Mouse (Mus musculus) layer of hippocampus, adult 6 months (tissue): ENCODE results near the gene Slc44a4. TPM values are rescaled to one million over a fixed set of nuclear protein-coding genes. Genes with fewer than 3 reads are reported as not detected.

ENCODE experiments used
- long read RNA-seq, 2 experiments: library from polyadenylated mRNA; unstranded; transcript quantifications; one replicate each; pipeline ENCODE4 v2.0.0; 2019 to 2020
- polyA plus RNA-seq: library from polyadenylated mRNA; unstranded; fragments of <200 nt; fragmentation: Nextera tagmentation; gene quantifications from 2 replicates; pipeline ENCODE4 v1.2.3, GENCODE M21; 2021

Slc44a4 gene
- polyA plus RNA-seq: 0.29 and 0.30 TPM in 2 replicates
- long read RNA-seq, experiment 1, partial matches to known transcripts: 1 of 1 reads
- long read RNA-seq, experiment 1, other reads (novel, unspliced or antisense): 0 of 1 reads
- long read RNA-seq, experiment 2: 0 reads

GRCm38 (mm10) chr17:34913930-34914665, at the start of gene Slc44a4:
Gene Slc44a4, plus strand, starts transcription at chr17:34914466.

DNA sequence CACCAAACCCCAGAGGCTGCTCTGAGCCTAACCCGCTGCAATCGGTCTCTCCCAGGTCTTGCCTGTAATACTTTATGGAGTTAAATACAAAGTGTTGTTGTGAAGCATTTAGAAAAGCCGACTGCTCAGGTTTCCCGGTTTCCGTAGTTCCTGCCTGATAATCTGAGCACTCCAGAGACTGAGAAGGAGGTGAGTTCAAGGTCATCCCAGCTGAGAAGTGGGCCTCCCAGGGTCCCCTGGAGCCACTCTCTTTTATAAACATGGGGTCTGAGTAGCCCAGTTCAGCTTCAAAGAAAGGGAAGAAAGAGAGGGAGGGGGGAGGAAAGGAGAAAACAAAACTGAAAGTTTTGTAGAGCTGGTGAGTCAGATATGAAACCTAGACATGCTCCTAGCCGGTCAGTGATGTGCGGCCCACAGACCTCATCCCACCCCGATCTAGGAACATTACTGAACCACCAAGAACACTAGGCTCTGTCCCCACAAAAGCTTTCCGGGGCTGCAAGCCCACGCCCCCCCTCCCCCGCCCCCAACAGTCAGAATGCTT, 34.9 kb upstream of the Slc44a4 start, which contains the start of gene Zbtb12:
TSS of gene Zbtb12 (plus strand) at position 148 of the 544 bp plus-strand sequence.

DNA sequence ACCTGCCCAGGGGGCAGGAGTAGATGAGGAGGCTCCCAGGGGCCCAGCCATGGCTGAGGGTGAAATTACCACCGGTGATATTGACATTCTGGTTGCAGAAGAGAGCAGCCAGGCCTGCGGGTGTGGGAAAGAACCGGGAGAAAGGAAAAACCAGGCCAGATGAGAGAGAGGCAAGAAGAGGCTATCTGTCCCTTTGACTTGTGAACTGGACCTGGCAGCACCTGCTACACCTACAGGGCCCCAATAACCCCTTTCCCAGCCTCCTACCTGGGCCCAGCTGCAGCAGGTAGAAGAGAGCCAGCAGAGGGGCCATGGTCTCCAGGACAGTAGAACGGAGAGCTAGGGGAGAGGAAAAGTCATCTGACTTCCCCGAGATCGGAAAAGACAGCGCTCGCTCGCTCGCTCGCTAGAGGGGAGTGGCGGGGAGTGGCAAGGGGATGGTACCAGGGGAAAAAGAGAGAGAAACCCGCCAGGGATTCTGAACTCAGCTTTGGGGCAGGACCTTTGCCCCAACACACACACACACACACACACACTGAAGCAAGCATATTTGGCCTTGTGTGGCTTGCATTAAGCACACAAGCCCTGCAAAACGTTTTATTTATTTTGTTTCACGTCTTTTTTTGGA, 32.5 kb upstream of the Slc44a4 start, which contains the start of gene Gm20547:
TSS of gene Gm20547 (minus strand) at position 360 of the 628 bp plus-strand sequence.

DNA sequence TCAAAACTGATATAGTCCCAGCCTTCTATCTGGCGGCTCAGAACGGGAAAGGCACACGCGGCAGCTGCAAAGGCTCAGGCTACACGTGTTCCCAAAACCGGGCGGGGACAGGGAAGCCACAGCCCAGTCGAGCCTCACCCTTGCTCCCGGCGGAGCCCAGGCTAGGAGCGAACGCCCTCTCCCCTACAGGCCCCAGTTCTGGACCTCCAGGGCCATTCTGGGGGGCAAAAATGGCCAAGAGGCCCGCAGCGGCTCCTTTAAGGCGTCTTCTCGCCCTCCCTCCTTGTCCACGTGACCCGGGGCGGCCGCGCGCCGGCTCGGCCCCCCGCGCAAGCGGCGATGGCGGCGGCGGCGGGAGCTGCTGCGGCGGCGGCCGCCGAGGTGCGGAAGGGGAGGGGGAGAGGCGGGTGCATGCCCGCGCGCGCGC, 16.1 kb upstream of the Slc44a4 start, which contains the start of the genes C2 and Ehmt2:
TSS of gene C2 (minus strand) at position 106 of the 427 bp plus-strand sequence.
TSS of gene Ehmt2 (plus strand) at position 310 of the 427 bp plus-strand sequence.

DNA sequence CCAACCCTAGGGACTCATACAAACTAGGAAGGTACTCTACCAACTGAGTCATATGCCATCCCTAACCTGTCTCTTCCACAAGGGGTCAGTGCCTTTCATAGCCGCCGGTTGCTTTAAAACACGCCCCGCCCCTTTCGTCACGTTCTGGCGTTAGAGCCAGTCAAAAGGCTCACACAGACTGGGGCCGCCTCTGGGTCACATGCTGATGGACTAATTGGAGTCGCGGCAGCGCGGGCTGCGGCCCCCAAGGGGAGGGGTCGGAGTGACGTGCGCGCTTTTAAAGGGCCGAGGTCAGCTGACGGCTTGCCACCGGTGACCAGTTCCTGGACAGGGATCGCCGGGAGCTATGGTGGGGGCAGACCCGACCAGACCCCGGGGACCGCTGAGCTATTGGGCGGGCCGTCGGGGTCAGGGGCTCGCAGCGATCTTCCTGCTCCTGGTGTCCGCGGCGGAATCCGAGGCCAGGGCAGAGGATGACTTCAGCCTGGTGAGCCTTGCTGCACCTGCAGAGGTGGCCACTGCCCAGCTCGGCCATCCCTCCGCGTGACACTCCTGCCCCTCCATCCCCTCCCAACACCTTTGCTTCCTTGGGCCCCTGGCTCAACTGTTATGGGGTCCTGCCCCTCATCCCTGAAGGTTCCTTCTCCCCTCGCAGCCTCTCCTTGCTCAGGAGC, 16.9 kb downstream of the Slc44a4 start, which contains the start of gene Neu1:
TSS of gene Neu1 (plus strand) at position 193 of the 674 bp plus-strand sequence.

DNA sequence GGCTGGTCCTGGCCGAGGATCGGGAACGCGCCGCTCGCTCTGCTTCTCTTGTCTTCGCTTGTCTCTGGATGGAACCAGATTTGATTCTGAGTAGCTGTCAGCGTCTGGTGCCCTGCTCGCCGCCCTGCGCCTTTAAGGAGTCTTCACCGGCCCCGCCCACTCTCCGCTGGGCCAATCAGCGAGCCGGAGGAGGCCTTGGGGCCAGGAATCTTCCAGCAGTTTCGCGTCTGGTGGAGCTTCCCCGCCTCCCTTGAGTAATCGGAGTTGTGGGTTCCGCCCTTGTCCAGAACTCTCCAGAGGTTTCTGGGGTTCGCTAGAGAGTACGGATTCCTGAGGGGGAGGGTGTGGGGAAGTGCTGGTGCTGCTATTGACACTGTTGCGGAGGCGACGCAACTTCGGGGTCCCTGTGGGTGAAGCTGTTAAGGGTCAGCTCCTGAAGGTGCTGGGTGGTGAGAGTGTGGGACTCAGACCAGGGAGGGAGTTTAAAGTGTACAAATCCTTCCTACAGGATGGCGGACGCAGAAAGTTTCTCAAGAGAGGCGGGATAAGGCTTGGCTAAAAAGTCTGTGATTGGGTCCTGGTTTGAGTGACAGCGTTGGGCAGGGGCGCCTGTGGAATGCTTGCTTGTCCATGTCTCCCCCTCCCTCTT, 45.0 kb downstream of the Slc44a4 start, which contains the start of gene Hspa1b:
TSS of gene Hspa1b (minus strand) at position 109 of the 649 bp plus-strand sequence.

GRCm38 (mm10) chr17:34969822-34970221, 55.6 kb downstream of the Slc44a4 start, which contains the start of gene Gm20481:
Gene Gm20481, plus strand, starts transcription at chr17:34969912.

DNA sequence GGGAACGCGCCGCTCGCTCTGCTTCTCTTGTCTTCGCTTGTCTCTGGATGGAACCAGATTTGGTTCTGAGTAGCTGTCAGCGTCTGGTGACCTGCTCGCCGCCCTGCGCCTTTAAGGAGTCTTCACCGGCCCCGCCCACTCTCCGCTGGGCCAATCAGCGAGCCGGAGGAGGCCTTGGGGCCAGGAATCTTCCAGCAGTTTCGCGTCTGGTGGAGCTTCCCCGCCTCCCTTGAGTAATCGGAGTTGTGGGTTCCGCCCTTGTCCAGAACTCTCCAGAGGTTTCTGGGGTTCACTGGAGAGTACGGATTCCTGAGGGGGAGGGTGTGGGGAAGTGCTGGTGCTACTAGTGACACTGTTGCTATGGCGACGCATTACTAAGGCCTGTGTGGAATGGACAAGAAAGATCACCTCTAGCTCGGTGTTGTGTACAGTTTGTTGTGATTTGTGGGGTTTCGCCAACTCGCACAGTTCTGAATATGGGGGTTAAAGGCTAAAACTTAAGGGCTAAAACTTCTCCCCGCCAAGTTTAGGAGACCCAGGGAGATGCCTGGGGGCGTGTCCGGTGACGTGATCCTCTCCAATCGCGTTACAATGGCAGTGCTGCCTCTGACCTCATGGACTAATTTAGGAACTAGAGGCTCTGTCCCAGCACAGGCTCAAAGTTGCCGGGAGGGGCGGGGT, 57.9 kb downstream of the Slc44a4 start, which contains the start of the genes Hspa1a and Hspa1l:
TSS of gene Hspa1a (minus strand) at position 88 of the 681 bp plus-strand sequence.
TSS of gene Hspa1l (plus strand) at position 635 of the 681 bp plus-strand sequence.

Other genes with a start within 250 kb of the Slc44a4 start
- gene Tnxb, start 243.9 kb upstream of the Slc44a4 start, polyA plus RNA-seq: 0.31 and 0.33 TPM in 2 replicates
- gene C4b, start 170.6 kb upstream of the Slc44a4 start, polyA plus RNA-seq: 9.3 and 15.6 TPM in 2 replicates
- gene Cyp21a1, start 109.9 kb upstream of the Slc44a4 start, polyA plus RNA-seq: not detected in 2 replicates
- gene Stk19, start 77.5 kb upstream of the Slc44a4 start, polyA plus RNA-seq: 55.5 and 61.6 TPM in 2 replicates
- 26.3 and 27.8 TPM in 2 replicates for gene Dxo, start 77.4 kb upstream of the Slc44a4 start, polyA plus RNA-seq
- gene Skiv2l, start 64.3 kb upstream of the Slc44a4 start, polyA plus RNA-seq: 23.6 and 26.5 TPM in 2 replicates
- gene Nelfe, start 64.1 kb upstream of the Slc44a4 start, polyA plus RNA-seq: 36.8 and 43.3 TPM in 2 replicates
- gene Cfb, start 51.9 kb upstream of the Slc44a4 start, polyA plus RNA-seq: 0.49 and 0.80 TPM in 2 replicates
- 0.23 and 0.26 TPM in 2 replicates for gene Zbtb12, start 35.0 kb upstream of the Slc44a4 start, polyA plus RNA-seq
- not detected in 2 replicates for gene Gm20547, start 32.4 kb upstream of the Slc44a4 start, polyA plus RNA-seq
- 1.3 and 2.0 TPM in 2 replicates for gene C2, start 16.2 kb upstream of the Slc44a4 start, polyA plus RNA-seq
- 21.5 and 22.0 TPM in 2 replicates for gene Ehmt2, start 16.0 kb upstream of the Slc44a4 start, polyA plus RNA-seq
- gene Neu1, start 16.8 kb downstream of the Slc44a4 start, polyA plus RNA-seq: 24.8 and 26.2 TPM in 2 replicates
- 0.90 and 1.3 TPM in 2 replicates for gene Hspa1b, start 44.8 kb downstream of the Slc44a4 start, polyA plus RNA-seq
- not detected in 2 replicates for gene Gm20481, start 55.4 kb downstream of the Slc44a4 start, polyA plus RNA-seq
- gene Hspa1a, start 57.7 kb downstream of the Slc44a4 start, polyA plus RNA-seq: 7.2 and 7.7 TPM in 2 replicates
- gene Hspa1l, start 58.2 kb downstream of the Slc44a4 start, polyA plus RNA-seq: 0.60 and 0.84 TPM in 2 replicates
- 35.2 and 42.4 TPM in 2 replicates for gene Lsm2, start 67.4 kb downstream of the Slc44a4 start, polyA plus RNA-seq
- 20.0 and 21.5 TPM in 2 replicates for gene Vars, start 86.5 kb downstream of the Slc44a4 start, polyA plus RNA-seq
- gene Vwa7, start 102.1 kb downstream of the Slc44a4 start, polyA plus RNA-seq: 0.20 TPM in 1 of 2 replicates, not detected in the other
- gene Sapcd1, start 113.5 kb downstream of the Slc44a4 start, polyA plus RNA-seq: 0.62 and 0.97 TPM in 2 replicates
- 0.33 and 0.59 TPM in 2 replicates for gene Msh5, start 132.3 kb downstream of the Slc44a4 start, polyA plus RNA-seq
- 28.2 and 29.7 TPM in 2 replicates for gene Clic1, start 135.5 kb downstream of the Slc44a4 start, polyA plus RNA-seq
- 18.0 and 23.6 TPM in 2 replicates for gene Ddah2, start 144.6 kb downstream of the Slc44a4 start, polyA plus RNA-seq
- gene Ly6g6c, start 150.9 kb downstream of the Slc44a4 start, polyA plus RNA-seq: not detected in 2 replicates
- 0.06 TPM in 1 of 2 replicates, not detected in the other for gene Mpig6b, start 151.7 kb downstream of the Slc44a4 start, polyA plus RNA-seq
- 4.4 and 4.6 TPM in 2 replicates for gene Ly6g6e, start 162.4 kb downstream of the Slc44a4 start, polyA plus RNA-seq
- 1.2 and 2.3 TPM in 2 replicates for gene Ly6g6d, start 163.6 kb downstream of the Slc44a4 start, polyA plus RNA-seq
- 1.2 and 2.1 TPM in 2 replicates for gene Ly6g6f, start 171.1 kb downstream of the Slc44a4 start, polyA plus RNA-seq
- 86.3 and 93.9 TPM in 2 replicates for gene Abhd16a, start 174.8 kb downstream of the Slc44a4 start, polyA plus RNA-seq
- gene Ly6g5c, start 193.8 kb downstream of the Slc44a4 start, polyA plus RNA-seq: not detected in 2 replicates
- not detected in 2 replicates for gene Ly6g5b, start 201.0 kb downstream of the Slc44a4 start, polyA plus RNA-seq
- 16.5 and 19.1 TPM in 2 replicates for gene Gpank1, start 207.0 kb downstream of the Slc44a4 start, polyA plus RNA-seq
- gene Csnk2b, start 207.6 kb downstream of the Slc44a4 start, polyA plus RNA-seq: 212 and 242 TPM in 2 replicates
- 24.7 and 40.7 TPM in 2 replicates for gene D17H6S53E, start 211.9 kb downstream of the Slc44a4 start, polyA plus RNA-seq
- gene Apom, start 217.6 kb downstream of the Slc44a4 start, polyA plus RNA-seq: not detected in 2 replicates
- gene Bag6, start 220.7 kb downstream of the Slc44a4 start, polyA plus RNA-seq: 68.3 and 90.8 TPM in 2 replicates